Mouse (Mus musculus) hematopoietic stem cell, adult 5-6 weeks (primary cell): ENCODE results near the gene Lrrc49. TPM values are rescaled to one million over a fixed set of nuclear protein-coding genes. Genes with fewer than 3 reads are reported as not detected.
A peak's percentile ranks its signal among the peaks of the same experiment; 100 is the strongest.

Experiments used
- ATAC-seq, 2 experiments: fragments of 125-278 bp in 1 of 2; replicated peaks in 1 of 2; 2 replicates each; pipeline ENCODE4 v1.8.0; 2016 to 2017; ENCODE audit warnings: inconsistent platforms in 2 of 2, mild to moderate bottlenecking in 2 of 2, moderate number of reproducible peaks in 2 of 2, low read depth in 1 of 2, moderate TSS enrichment in 1 of 2; ENCODE audit not compliant: low FRiP score in 2 of 2, poor library complexity in 2 of 2, severe bottlenecking in 2 of 2, insufficient read depth in 1 of 2, low TSS enrichment in 1 of 2
- total RNA-seq: library from RNA; stranded (forward); fragments of 172-1452, 232-1000 nt; gene quantifications from 2 replicates; pipeline ENCODE4 v1.2.3, GENCODE M21; 2017

The Lrrc49 gene
- total RNA-seq, 1 experiment from 2014 or later: 35.5 TPM

- ATAC-seq: no peak
These were observed 161.8 kb downstream of the Lrrc49 start for GRCm38 (mm10) chr9:60526195-60526594.

- ATAC-seq: peak; percentile 46 to 54; a peak in 3 of 4 replicates
These were observed 166.1 kb downstream of the Lrrc49 start, which contains the start of gene Thsd4 for GRCm38 (mm10) chr9:60521806-60522264. Gene Thsd4, minus strand, starts transcription at chr9:60522046.

GRCm38 (mm10) chr9:60521143-60521542 lies 166.8 kb downstream of the Lrrc49 start:
- no peak for ATAC-seq

GRCm38 (mm10) chr9:60519601-60520000 lies 168.4 kb downstream of the Lrrc49 start:
- ATAC-seq: no peak

Other genes with a start within 250 kb of the Lrrc49 start
- gene Thsd4, start 166.1 kb downstream of the Lrrc49 start, total RNA-seq: 1.0 and 2.1 TPM in 2 replicates
- gene Larp6, start 24.8 kb upstream of the Lrrc49 start, total RNA-seq: 0.45 and 1.1 TPM in 2 replicates
- gene Uaca, start 106.4 kb upstream of the Lrrc49 start, total RNA-seq: 6.2 and 6.8 TPM in 2 replicates